Mouse (Mus musculus) layer of hippocampus, postnatal 14 days (tissue): ENCODE data around the gene Wdr82. TPM values are rescaled to one million over a fixed set of nuclear protein-coding genes. Genes with fewer than 3 reads are reported as not detected.

ENCODE experiments used
- DNase-seq, 2 experiments: peaks; one replicate each; pipeline ENCODE4 v3.0.0; 2021 to 2022; ENCODE audit warnings: low spot score in 2 of 2, mixed read lengths in 1 of 2
- total RNA-seq, 2 experiments: library from RNA; stranded (reverse); gene quantifications; 2 replicates each; pipeline ENCODE4 v1.2.3; 2021

Gene Wdr82
- total RNA-seq, 2 experiments from 2014 or later = 138 to 146 TPM

DNA sequence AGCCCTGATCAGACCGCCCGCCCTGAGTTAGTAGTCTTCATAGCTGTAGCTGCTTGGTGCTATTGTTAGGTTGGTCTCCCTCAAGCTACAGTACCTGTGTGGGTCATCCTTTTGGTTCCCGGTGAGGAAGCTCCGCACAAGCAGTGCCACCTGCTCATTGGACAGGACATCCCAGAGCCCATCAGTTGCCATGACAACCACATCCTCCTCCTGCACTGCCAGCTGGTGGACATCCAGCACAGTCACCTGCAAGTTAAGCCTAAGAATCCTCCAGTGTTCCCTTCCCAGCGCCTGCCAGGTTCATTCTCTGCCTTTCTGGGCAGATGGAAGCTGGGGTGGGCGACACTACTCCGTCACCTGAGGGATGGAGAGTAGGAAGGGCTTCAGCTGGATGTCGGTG, 25.0 kb downstream of the Wdr82 start:
- DNase-seq = peak in 1 of 2 experiments; percentile 32

DNA sequence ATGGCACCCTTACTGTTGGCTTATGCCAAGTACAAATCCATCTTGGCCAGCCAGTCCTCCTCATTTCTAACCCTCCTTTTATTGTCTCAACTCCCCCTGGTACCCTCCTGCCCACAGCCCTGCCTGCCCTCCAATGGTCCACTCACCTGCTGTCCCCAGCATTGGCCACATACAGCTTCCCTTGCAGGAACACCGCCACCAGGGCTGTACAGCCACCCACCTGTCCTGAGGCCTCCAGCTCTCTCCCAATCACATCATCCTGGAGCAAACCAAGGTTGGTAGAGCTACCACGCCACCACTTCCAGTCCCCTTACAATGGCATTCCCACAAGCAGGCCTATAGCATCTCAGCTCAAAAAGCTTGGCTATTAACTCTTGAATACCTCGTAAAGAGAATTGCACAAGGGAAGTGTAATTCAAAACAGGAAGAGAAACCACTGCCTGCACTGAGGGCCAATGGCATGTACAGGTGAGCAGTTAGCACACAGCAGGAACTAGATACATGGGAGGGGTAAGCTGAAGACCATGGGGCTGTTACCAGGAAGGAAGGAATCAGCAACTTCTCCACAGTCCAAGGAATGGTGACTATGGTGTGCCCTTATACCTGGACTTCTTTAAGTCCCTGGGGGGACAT, 26.5 kb downstream of the Wdr82 start:
- DNase-seq = no peak

DNA sequence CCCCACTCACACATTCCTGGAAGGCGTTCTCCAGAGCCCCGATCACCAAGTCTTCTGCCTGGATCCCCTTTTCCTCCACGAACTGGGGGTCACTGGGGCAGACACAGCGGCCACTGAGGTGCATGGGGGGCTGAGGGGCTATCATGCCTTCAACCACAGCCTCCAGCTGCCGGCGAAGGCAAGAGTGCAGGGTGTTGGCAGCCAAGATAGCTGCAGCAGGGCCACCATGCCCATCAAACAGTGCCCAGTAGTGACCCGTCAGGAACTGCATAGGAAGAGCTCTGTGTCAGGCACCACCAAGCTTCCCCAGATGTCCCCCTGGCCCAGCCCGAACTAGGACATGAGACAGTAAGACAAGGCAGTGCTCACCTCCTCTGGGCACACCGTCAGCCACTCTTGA, 27.0 kb downstream of the Wdr82 start:
- DNase-seq = no peak

DNA sequence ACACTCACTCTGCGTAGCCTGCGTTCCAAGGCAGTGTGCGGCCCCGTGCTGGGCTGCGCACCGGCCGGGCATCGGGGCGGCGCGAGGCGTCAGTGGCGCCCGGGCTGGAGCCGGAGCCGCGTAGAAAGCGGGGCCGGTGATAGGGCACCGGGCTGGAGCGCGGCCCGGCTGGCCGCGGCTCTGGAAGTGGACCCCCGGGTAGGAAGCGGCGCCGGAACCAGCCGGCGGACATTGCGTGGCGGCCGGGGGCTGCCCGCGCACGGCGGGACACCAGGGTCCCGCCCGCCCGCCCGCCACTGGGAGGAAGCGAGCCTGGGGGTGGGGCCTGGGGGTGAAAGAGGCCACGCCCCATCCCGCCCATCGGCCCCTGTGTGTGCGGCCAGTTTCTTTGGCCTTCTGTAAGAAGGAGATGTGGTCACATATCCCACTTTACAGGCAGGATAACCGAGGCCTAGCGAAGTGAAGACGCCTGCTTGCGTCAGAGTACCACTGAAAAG, 28.3 kb downstream of the Wdr82 start:
- peak in 1 of 2 experiments; percentile 49 for DNase-seq

DNA sequence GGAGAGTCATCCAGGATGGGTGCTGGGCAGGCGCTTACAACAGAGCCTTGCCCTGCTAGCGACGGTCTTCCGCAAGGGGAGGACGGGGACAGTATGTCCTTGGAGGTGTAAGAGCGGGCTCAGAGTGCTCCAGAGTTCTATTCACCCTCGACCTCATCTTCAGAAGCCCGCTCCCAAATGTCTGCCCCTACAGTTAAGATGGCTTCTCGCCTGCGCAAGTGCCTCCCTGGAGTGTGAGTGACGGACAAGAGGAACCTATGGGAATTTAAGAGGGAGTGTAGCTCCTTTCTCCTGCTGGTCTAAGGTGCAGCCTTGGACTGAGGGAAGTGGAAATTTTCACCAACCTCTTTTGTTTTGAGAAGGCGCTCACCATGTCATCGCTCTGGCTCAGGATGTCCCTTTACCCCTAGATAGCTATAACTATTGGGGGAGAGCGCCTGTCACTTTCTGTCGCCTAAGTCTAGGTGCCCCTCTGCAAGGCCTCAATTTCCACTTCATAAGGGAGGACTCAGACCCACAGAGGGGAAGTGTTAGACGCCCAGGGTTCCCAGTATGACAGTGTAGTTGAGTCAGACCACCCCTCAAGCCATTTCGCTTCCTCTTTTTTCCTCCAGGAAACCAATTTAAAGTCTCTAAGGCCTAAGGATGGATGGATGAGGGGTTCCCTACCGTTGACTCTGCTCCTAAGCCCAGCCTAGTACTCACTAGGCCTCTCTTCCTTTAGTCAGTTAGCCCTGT, 29.0 kb downstream of the Wdr82 start, which contains the start of gene Ppm1m:
Gene Ppm1m, minus strand, starts transcription at position 212 of the 738 bp plus-strand sequence.
- no peak for DNase-seq

DNA sequence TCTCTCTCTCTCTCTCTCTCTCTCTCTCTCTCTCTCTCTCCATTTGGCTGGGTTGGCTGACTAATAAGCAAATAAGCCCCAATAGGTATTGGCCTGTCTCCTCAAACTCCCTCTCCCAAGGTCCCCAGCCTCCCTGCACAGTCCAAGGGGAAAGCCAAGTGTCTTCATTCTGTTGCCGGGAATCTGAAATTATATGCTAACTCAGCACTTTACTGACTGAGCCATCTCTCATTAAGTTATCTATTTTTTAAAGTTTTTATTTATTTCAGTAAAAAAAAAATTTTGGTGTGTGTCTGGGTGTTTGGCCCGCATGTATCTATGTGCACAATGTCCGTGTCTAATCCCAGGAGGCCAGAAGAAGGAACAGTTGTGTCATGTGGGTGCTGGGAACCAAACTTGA, 31.2 kb downstream of the Wdr82 start:
- DNase-seq = no peak

GRCm38 (mm10) chr9:106202819-106203636, 32.3 kb downstream of the Wdr82 start, which contains the start of gene Twf2:
Gene Twf2, plus strand, starts transcription at chr9:106203108.
- DNase-seq = peak; percentile 91 to 93

DNA sequence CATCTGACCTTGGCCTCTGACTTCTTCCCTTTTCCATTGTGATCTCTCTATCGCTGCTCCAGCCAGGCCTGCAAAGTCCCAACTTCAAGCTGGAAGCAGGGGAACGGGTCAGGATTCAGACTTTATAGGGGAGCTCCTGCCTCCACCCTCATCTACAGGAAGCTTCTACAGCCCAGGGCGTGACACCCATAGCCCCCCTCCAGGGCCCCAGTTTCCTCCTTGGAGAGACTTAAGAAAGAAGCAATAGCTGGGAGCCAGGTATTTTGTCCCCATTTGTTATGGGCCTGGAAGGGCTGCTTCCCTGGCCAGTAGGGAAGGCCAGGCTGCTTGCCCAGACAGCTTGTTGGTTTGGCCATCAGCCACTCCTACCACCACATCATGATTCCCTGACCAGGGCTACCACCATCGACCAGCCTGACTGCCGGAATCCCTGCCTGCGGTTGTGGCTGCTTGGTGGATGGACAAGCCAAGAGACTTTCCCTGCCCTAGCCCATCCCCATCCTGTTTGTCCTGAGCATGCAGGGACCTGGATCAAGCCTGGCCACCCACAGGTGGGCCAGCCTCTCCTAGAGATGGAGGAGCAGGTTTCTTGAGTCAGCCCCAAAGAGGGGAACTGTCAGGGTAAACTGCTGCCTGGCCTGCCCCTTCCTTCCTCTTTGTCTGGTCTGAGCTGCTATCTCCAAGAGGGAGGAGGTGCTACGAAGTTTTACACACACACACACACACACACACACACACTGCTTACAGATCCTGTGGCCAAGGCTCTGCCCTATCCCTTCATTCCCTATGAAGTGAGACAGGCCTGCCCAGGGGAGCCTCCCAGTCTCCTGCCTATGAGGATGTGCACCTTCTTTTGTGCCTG, 33.5 kb downstream of the Wdr82 start:
- peak in 1 of 2 experiments; percentile 58 for DNase-seq

GRCm38 (mm10) chr9:106205713-106206290, 35.1 kb downstream of the Wdr82 start:
- no peak for DNase-seq

DNA sequence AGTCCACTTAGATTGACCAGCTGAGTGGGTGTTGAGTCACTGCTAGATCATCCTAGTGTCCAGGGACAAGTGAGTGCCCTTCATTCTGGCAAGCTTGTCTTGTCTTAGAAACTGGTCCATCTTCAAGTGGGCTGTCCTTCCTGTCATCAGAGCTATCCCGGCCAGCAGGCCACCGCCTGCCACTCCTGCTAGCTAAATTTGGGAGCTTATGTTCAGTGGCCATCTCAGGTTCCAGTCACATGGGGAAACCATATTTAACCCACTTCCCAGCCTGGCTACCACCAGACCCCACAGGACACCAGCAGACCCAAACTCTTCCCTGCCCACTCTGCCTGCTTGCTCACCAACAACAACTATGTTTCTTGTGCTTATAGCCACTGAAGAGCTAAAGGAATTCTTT, 35.8 kb downstream of the Wdr82 start:
- DNase-seq = no peak

GRCm38 (mm10) chr9:106208181-106208580, 37.5 kb downstream of the Wdr82 start:
- DNase-seq = no peak

DNA sequence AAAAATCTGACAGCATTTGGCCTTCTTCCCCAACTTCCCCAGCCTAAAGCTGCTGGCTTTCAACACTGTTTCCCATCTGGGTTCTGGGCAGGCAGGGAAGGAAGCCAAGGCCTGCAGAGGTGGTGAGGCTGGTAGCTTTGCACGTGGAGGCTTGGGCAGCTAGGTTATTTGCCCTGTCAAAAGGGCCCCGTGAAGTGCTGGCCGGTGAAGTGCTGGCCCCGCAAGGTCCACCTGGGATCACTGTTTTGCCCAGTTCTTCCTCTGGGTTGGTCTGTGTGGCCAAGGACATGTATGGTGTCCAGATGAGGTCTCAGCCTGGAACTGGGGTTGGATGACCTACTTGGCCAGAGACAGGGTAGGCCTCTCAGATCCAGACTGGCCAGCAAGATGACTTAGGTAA, 39.2 kb downstream of the Wdr82 start:
- DNase-seq = no peak

GRCm38 (mm10) chr9:106210853-106211609, 40.3 kb downstream of the Wdr82 start:
- no peak for DNase-seq

DNA sequence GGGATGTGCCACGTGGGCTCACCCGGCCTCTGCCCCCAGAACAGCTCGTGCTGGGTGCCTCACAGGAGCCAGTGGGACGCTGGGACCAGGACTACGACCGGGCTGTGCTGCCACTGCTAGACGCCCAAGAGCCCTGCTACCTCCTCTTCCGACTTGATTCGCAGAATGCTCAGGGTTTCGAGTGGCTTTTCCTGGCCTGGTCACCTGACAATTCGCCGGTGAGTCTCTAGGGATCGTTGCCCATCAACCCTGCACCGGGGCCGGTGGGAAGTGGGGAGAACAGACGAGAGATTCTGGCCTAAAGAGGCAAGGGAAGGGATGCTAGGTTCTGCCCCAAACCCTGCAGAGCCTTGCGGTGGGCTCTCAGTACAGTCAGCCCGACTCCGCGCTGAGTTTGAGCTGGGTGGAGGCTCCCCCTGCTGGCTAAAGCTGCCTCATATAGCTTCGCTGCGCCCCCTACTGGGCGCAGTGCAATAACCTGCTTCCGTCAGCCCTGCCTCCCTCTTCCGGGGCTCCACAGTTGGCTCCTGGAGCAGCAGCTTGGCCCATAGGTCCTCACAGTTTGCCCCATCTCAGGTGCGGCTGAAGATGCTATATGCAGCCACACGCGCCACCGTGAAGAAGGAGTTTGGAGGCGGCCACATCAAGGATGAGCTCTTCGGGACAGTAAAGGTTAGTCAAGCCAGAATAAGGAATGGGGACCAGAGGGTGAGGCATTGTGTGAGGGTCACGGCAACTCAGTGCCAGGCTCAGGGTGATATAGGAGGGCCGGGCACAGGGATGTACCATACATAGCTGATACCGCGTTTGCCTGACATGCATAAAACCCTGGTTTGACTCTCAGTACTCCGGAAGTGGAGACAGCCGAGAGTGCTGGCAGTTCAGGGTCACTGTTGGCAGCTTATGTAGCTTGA, 41.2 kb downstream of the Wdr82 start:
- peak; percentile 82 to 86 for DNase-seq

DNA sequence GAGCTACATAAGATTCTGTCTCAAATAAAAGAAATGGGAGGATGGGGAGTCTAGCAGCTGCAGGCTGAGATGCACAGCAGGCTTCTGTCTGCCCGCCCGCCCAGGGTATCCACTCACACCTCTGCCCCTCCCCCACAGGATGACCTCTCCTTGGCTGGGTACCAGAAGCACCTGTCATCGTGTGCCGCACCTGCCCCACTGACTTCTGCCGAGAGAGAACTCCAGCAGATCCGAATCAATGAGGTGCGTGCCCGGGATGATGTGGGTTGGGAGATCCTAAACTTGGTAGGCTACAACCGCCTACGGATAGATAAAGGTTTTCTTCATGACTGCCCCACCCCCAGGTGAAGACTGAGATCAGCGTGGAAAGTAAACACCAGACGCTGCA, 41.9 kb downstream of the Wdr82 start:
- DNase-seq = no peak

- no peak for DNase-seq
Measured at GRCm38 (mm10) chr9:106215341-106216125, 44.8 kb downstream of the Wdr82 start.

- no peak for DNase-seq
Measured at GRCm38 (mm10) chr9:106216971-106217370, 46.2 kb downstream of the Wdr82 start.
